10 mouse cellular contexts compared by ENCODE assay signal in genomic region chr11:121109986-121110385, GRCm38 (mm10). TPM values are rescaled to one million over a fixed set of nuclear protein-coding genes. Genes with fewer than 3 reads are reported as not detected.
DNase-seq lines count a peak whose midpoint lies in the region; ATAC-seq and TF ChIP-seq lines count a peak whose summit lies in the region.
"Had no signal": no experiment of that assay in that cellular context is flagged by ENCODE, and none has a peak within 500 bp of the region (broad histone marks: within the 10 kb centered on the region; RNA-seq: fewer than 3 reads in every experiment).

No protein-coding gene starts in this region.

- H3K9ac ChIP-seq in forebrain, embryonic 13.5 days: no peak overlapping the region
- H3K9ac ChIP-seq in intestine, postnatal 0 days (ENCODE audit: low read depth, low read length): no peak overlapping the region
- H3K9ac ChIP-seq: neural tube, embryonic 12.5 days had no signal

- H3K4me3 ChIP-seq in left cerebral cortex, adult 2 months: no peak overlapping the region
- no peak overlapping the region for H3K4me3 ChIP-seq in forebrain, embryonic 13.5 days
- no peak overlapping the region for H3K4me3 ChIP-seq in intestine, postnatal 0 days (ENCODE audit: low read depth, low read length)
- H3K4me3 ChIP-seq: neural tube, embryonic 12.5 days had no signal

- H3K27me3 ChIP-seq in forebrain, embryonic 13.5 days: peaks cover 17% of the 10 kb centered on the region
- H3K27me3 ChIP-seq in intestine, postnatal 0 days (replicated peaks; ENCODE audit: control insufficient read depth, insufficient read depth, low read length): 0 out of 2 replicates have a peak, but pooled peaks cover 3% of the 10 kb centered on the region
- H3K27me3 ChIP-seq: neural tube, embryonic 12.5 days had no signal

- H3K27ac ChIP-seq in left cerebral cortex, adult 2 months: no peak overlapping the region
- no peak overlapping the region for H3K27ac ChIP-seq in forebrain, embryonic 13.5 days
- no peak overlapping the region for H3K27ac ChIP-seq in intestine, postnatal 0 days (ENCODE audit: low read depth, low read length)
- H3K27ac ChIP-seq: neural tube, embryonic 12.5 days had no signal

- TF ChIP-seq CTCF in left cerebral cortex, adult 2 months (IDR thresholded peaks at IDR 0.05): no peak
- TF ChIP-seq CTCF in intestine, postnatal 0 days (IDR thresholded peaks at IDR 0.05; ENCODE audit: low read depth): no peak

- H3K4me2 ChIP-seq in forebrain, embryonic 13.5 days: no peak overlapping the region
- no peak overlapping the region for H3K4me2 ChIP-seq in intestine, postnatal 0 days (replicated peaks; ENCODE audit: low read depth)
- H3K4me2 ChIP-seq: neural tube, embryonic 12.5 days had no signal

- H3K9me3 ChIP-seq in forebrain, embryonic 13.5 days (replicated peaks): no peaks in the 10 kb centered on the region
- no peaks in the 10 kb centered on the region for H3K9me3 ChIP-seq in intestine, postnatal 0 days (ENCODE audit: control insufficient read depth)
- H3K9me3 ChIP-seq: neural tube, embryonic 12.5 days had no signal

- peak; percentile 82 for DNase-seq in left cerebral cortex, postnatal 4 days
- no peak for DNase-seq in left cerebral cortex, adult 2 months (ENCODE audit: extremely low spot score in 1 of 2, low spot score in 2 of 2)
- peak; percentile 50 for DNase-seq in adrenal gland, postnatal 10 days
- DNase-seq in ovary, postnatal 36 days (ENCODE audit: low spot score): peak; percentile 60
- DNase-seq in right cerebral cortex, adult 18-20 months: no peak
- no peak for DNase-seq in layer of hippocampus, adult 18-20 months (ENCODE audit: low spot score in 2 of 2)

- 10% methylated on average over 2 of the region's 2 CpGs for WGBS in forebrain, embryonic 13.5 days
- WGBS in intestine, postnatal 0 days: 2% methylated on average over 2 of the region's 2 CpGs

- H3K4me1 ChIP-seq in forebrain, embryonic 13.5 days: peaks cover 10% of the 10 kb centered on the region
- 0 out of 2 replicates have a peak, but pooled peaks cover 2% of the 10 kb centered on the region for H3K4me1 ChIP-seq in intestine, postnatal 0 days (replicated peaks; ENCODE audit: control insufficient read depth, insufficient read depth, low read length)
- H3K4me1 ChIP-seq: neural tube, embryonic 12.5 days had no signal

- intact Hi-C loops in left cerebral cortex, postnatal 4 days (cut with DNase I): no loop called here
- intact Hi-C loops in left cerebral cortex, adult 2 months (cut with DNase I): no loop called here

- peak; percentile 82 for ATAC-seq in forebrain, embryonic 13.5 days
- peak; percentile 73 for ATAC-seq in intestine, postnatal 0 days

- no peaks in the 10 kb centered on the region for H3K36me3 ChIP-seq in forebrain, embryonic 13.5 days (ENCODE audit: poor library complexity, severe bottlenecking)
- no peaks in the 10 kb centered on the region for H3K36me3 ChIP-seq in intestine, postnatal 0 days (ENCODE audit: control insufficient read depth, insufficient read depth)
- H3K36me3 ChIP-seq: neural tube, embryonic 12.5 days had no signal

RNA-seq across cellular contexts. Expression of gene Tex19.2, which starts 8.5 kb away (rescaled TPM):
- total RNA-seq in left cerebral cortex, postnatal 4 days (2021): not detected
- total RNA-seq in left cerebral cortex, adult 2 months (2021): not detected
- not detected for total RNA-seq in adrenal gland, postnatal 10 days (2021)
- polyA plus RNA-seq in forebrain, embryonic 13.5 days (2015; fragmentation: Nextera tagmentation; extraction: Ambion mirVana): 0.09 TPM in 1 of 2 replicates, not detected in the other
- polyA plus RNA-seq in intestine, postnatal 0 days (2015; fragmentation: Nextera tagmentation; extraction: Ambion mirVana): 0.33 and 0.56 TPM in 2 replicates
- not detected for total RNA-seq in layer of hippocampus, adult 18-20 months (2021)
- total RNA-seq: hematopoietic stem cell, adult 5-6 weeks had no signal
- polyA plus RNA-seq: neural tube, embryonic 12.5 days had no signal

RNA-seq across cellular contexts. Expression of gene Sectm1a, which starts 29.0 kb away (rescaled TPM):
- total RNA-seq in left cerebral cortex, postnatal 4 days (2021): under 1 TPM in 1 of 2 experiments, not detected in 1; 0.30 TPM
- total RNA-seq in left cerebral cortex, adult 2 months (2021): not detected
- under 1 TPM; 0.24 to 0.42 TPM for total RNA-seq in adrenal gland, postnatal 10 days (2021)
- polyA plus RNA-seq in forebrain, embryonic 13.5 days (2015; fragmentation: Nextera tagmentation; extraction: Ambion mirVana): not detected in 2 replicates
- 10.0 and 10.2 TPM in 2 replicates for polyA plus RNA-seq in intestine, postnatal 0 days (2015; fragmentation: Nextera tagmentation; extraction: Ambion mirVana)
- not detected for total RNA-seq in layer of hippocampus, adult 18-20 months (2021)
- total RNA-seq: hematopoietic stem cell, adult 5-6 weeks had no signal
- polyA plus RNA-seq: neural tube, embryonic 12.5 days had no signal

RNA-seq across cellular contexts. Expression of gene Tex19.1, which starts 36.0 kb away (rescaled TPM):
- not detected for total RNA-seq in left cerebral cortex, postnatal 4 days (2021)
- total RNA-seq in left cerebral cortex, adult 2 months (2021): not detected
- not detected for total RNA-seq in adrenal gland, postnatal 10 days (2021)
- polyA plus RNA-seq in forebrain, embryonic 13.5 days (2015; fragmentation: Nextera tagmentation; extraction: Ambion mirVana): not detected in 2 replicates
- not detected in 2 replicates for polyA plus RNA-seq in intestine, postnatal 0 days (2015; fragmentation: Nextera tagmentation; extraction: Ambion mirVana)
- not detected for total RNA-seq in layer of hippocampus, adult 18-20 months (2021)
- total RNA-seq: hematopoietic stem cell, adult 5-6 weeks had no signal
- polyA plus RNA-seq: neural tube, embryonic 12.5 days had no signal

RNA-seq across cellular contexts. Expression of gene Sectm1b, which starts 46.6 kb away (rescaled TPM):
- total RNA-seq in left cerebral cortex, postnatal 4 days (2021): not detected
- total RNA-seq in left cerebral cortex, adult 2 months (2021): not detected
- total RNA-seq in adrenal gland, postnatal 10 days (2021): not detected
- not detected in 2 replicates for polyA plus RNA-seq in forebrain, embryonic 13.5 days (2015; fragmentation: Nextera tagmentation; extraction: Ambion mirVana)
- polyA plus RNA-seq in intestine, postnatal 0 days (2015; fragmentation: Nextera tagmentation; extraction: Ambion mirVana): 159 and 166 TPM in 2 replicates
- not detected for total RNA-seq in layer of hippocampus, adult 18-20 months (2021)
- total RNA-seq: hematopoietic stem cell, adult 5-6 weeks had no signal
- polyA plus RNA-seq: neural tube, embryonic 12.5 days had no signal

RNA-seq across cellular contexts. Expression of gene Uts2r, which starts 50.1 kb away (rescaled TPM):
- not detected for total RNA-seq in left cerebral cortex, postnatal 4 days (2021)
- under 1 TPM in 1 of 2 experiments, not detected in 1; 0.21 TPM for total RNA-seq in left cerebral cortex, adult 2 months (2021)
- under 1 TPM; 0.15 to 0.27 TPM for total RNA-seq in adrenal gland, postnatal 10 days (2021)
- 0.09 TPM in 1 of 2 replicates, not detected in the other for polyA plus RNA-seq in forebrain, embryonic 13.5 days (2015; fragmentation: Nextera tagmentation; extraction: Ambion mirVana)
- polyA plus RNA-seq in intestine, postnatal 0 days (2015; fragmentation: Nextera tagmentation; extraction: Ambion mirVana): not detected in 2 replicates
- total RNA-seq in layer of hippocampus, adult 18-20 months (2021): under 1 TPM; 0.25 to 0.37 TPM
- total RNA-seq: hematopoietic stem cell, adult 5-6 weeks had no signal

Comparison
In these comparisons a context has a peak if more than half of its experiments do, and no peak if none do; other contexts are left out.
1. DNase-seq: peak in left cerebral cortex, postnatal 4 days (single experiment), adrenal gland, postnatal 10 days (single experiment) and ovary, postnatal 36 days (single experiment); none in left cerebral cortex, adult 2 months (0 of 2), right cerebral cortex, adult 18-20 months (single experiment) and layer of hippocampus, adult 18-20 months (0 of 2).